Mouse (Mus musculus) neural tube, embryonic 11.5 days (tissue): ENCODE measurements around the gene Col6a3. TPM values are rescaled to one million over a fixed set of nuclear protein-coding genes. Genes with fewer than 3 reads are reported as not detected.

Source experiments
- ATAC-seq: fragments of 200-750 bp; cut with Nextera tagmentation; 2 replicates; pipeline ENCODE4 v1.8.0; 2017; ENCODE audit warnings: moderate number of reproducible peaks, mild to moderate bottlenecking, moderate TSS enrichment, moderate library complexity; ENCODE audit not compliant: insufficient read depth, low FRiP score, low TSS enrichment
- DNase-seq: peaks from one replicate; pipeline ENCODE4 v3.0.0-alpha.2; 2015; ENCODE audit warnings: low spot score
- H3K27ac ChIP-seq: fragments of 300-500 bp; sonication (generic); 2 replicates; pipeline ENCODE4 v1.5.1; 2014; ENCODE audit warnings: low read depth, mild to moderate bottlenecking, low read length
- H3K27me3 ChIP-seq: fragments of 300-500 bp; sonication (generic); 2 replicates; pipeline ENCODE4 v1.6.1; 2014; ENCODE audit warnings: mild to moderate bottlenecking, low read length, mixed read lengths; ENCODE audit not compliant: control insufficient read depth, insufficient read depth
- H3K36me3 ChIP-seq: fragments of 300-500 bp; sonication (generic); 2 replicates; pipeline ENCODE4 v1.6.1; 2014; ENCODE audit warnings: mild to moderate bottlenecking, low read length, moderate library complexity, mixed read lengths; ENCODE audit not compliant: control insufficient read depth, insufficient read depth
- H3K4me1 ChIP-seq: fragments of 300-500 bp; sonication (generic); 2 replicates; pipeline ENCODE4 v1.6.1; 2014; ENCODE audit warnings: low read length, mixed read lengths; ENCODE audit not compliant: control insufficient read depth, insufficient read depth
- H3K4me2 ChIP-seq: fragments of 300-500 bp; sonication (generic); 2 replicates; pipeline ENCODE4 v1.6.1; 2014; ENCODE audit warnings: low read depth, mild to moderate bottlenecking, moderate library complexity
- H3K4me3 ChIP-seq: fragments of 300-500 bp; sonication (generic); 2 replicates; pipeline ENCODE4 v1.5.1; 2014; ENCODE audit warnings: low read depth, low read length
- H3K9ac ChIP-seq: fragments of 300-500 bp; sonication (generic); 2 replicates; pipeline ENCODE4 v1.6.1; 2014; ENCODE audit warnings: mild to moderate bottlenecking, low read length
- H3K9me3 ChIP-seq: fragments of 300-500 bp; sonication (generic); 2 replicates; pipeline ENCODE4 v1.6.1; 2016; ENCODE audit warnings: low read length; ENCODE audit not compliant: control insufficient read depth
- WGBS: fragments of 180-500 bp; shearing (Covaris S2); extraction: QIAGEN DNeasy Blood & Tissue Kit; methylation state at CpG from one replicate; pipeline ENCODE4 v1.1.7; 2014; 5-methylcytosine and 5-hydroxymethylcytosine counted together
- polyA plus RNA-seq: library from polyadenylated mRNA; unstranded; fragments of >200 nt; fragmentation: Nextera tagmentation; extraction: Ambion mirVana; gene quantifications from 2 replicates; pipeline ENCODE4 v1.2.1, GENCODE M21; 2014

Gene Col6a3
- polyA plus RNA-seq, 1 experiment from 2014 or later: 10.1 TPM

- ATAC-seq: no peak
- H3K9ac ChIP-seq: no peak overlapping the region
Measured at GRCm38 (mm10) chr1:90723754-90724153, 120.0 kb downstream of the Col6a3 start.

GRCm38 (mm10) chr1:90723325-90723724 lies 120.4 kb downstream of the Col6a3 start:
- Histone ChIP-seq H3K4me3 (no peak overlapping the region), H3K9ac (no peak overlapping the region), H3K4me1 (no peaks in the 10 kb centered on the region), H3K27ac (no peak overlapping the region), H3K9me3 (no peaks in the 10 kb centered on the region), H3K4me2 (no peak overlapping the region), H3K27me3 (no peaks in the 10 kb centered on the region), H3K36me3 (no peaks in the 10 kb centered on the region)
- DNase-seq: no peak
- no peak for ATAC-seq

More at GRCm38 (mm10) chr1:90723754-90724153, 120.0 kb downstream of the Col6a3 start:
- no peak overlapping the region for H3K27ac ChIP-seq
- no peaks in the 10 kb centered on the region for H3K4me1 ChIP-seq
- no peak for DNase-seq
- no peak overlapping the region for H3K4me2 ChIP-seq
- H3K27me3 ChIP-seq: no peaks in the 10 kb centered on the region
- no peaks in the 10 kb centered on the region for H3K9me3 ChIP-seq
- no peaks in the 10 kb centered on the region for H3K36me3 ChIP-seq
- no peak overlapping the region for H3K4me3 ChIP-seq

- Histone ChIP-seq H3K4me2 (no peak overlapping the region), H3K9ac (no peak overlapping the region), H3K27me3 (no peaks in the 10 kb centered on the region), H3K27ac (no peak overlapping the region), H3K9me3 (no peaks in the 10 kb centered on the region), H3K4me3 (no peak overlapping the region), H3K4me1 (no peaks in the 10 kb centered on the region), H3K36me3 (no peaks in the 10 kb centered on the region)
- ATAC-seq: no peak
- DNase-seq: no peak
Measured at GRCm38 (mm10) chr1:90722021-90722420, 121.8 kb downstream of the Col6a3 start.

DNA sequence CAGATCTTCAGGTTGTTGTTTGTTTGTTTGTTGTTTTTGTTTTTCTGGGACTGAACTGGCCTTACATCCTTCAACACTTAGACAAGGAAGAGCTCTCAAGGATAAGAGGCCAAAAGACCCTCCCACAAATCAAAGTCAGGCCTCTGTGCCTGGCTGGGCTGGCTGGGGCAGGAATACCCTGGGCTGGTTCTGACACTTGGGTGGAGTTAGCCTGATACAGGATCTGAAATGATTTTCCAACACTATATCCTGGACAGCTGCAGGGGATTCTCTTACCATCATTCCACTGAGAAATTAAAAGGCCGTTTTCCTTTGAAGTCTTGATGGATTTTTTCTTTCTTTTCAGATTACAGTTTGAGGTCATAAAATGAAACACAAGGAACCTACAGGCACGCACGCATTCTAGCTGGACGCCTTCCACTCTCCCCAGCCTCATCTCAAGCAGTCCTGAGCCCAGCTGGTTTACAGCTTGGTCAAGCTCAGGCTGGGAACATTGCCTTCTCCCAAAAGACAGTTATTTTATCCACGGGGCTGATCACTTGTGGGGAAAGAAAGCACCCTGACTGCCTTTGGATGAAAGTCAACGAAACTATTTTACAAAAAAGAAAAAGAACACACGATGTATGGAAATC lies 123.0 kb downstream of the Col6a3 start:
- H3K27ac ChIP-seq: no peak overlapping the region
- no peak overlapping the region for H3K4me2 ChIP-seq
- DNase-seq (no peak), ATAC-seq (no peak)
- H3K9ac ChIP-seq: no peak overlapping the region
- no peaks in the 10 kb centered on the region for H3K27me3 ChIP-seq
- no peaks in the 10 kb centered on the region for H3K4me1 ChIP-seq
- H3K9me3 ChIP-seq: no peaks in the 10 kb centered on the region
- no peaks in the 10 kb centered on the region for H3K36me3 ChIP-seq
- H3K4me3 ChIP-seq: no peak overlapping the region
- WGBS: 64% methylated on average over 7 of the region's 7 CpGs

DNA sequence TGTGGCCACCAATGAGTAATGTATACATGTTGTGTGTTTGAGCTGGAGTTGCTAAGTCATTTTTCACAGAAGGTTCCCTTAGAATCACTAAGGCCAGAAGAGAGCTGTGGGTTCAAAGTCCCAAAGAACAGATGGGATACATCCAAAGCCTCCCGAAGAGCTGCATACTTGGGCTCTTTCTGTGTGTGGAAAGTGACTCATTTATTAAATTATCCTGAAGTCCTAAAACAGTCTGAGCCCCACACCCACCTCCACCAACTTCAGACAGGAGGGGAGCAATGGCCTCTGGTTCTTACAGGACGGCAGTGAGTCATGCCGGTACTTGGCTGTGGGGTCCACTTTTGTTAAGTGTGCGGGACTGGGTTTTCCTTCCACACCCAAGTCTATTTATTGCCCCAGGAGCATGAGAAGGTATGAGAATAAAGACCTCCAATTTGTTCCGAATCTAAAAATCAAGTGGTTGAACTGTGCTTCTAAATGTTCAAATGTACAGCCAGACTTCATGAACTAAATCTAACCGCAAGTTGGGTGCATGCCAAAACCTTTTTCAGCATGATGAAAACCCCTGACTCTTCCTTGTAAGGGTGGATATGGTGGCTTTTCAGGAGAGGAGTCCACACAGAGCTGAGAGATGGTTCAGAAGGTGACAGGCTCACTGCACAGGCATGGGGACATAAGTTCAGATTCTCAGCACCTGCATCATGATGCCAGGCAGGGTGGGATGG lies 124.8 kb downstream of the Col6a3 start:
- ATAC-seq: no peak
- Histone ChIP-seq H3K4me3 (no peak overlapping the region), H3K36me3 (no peaks in the 10 kb centered on the region), H3K9ac (no peak overlapping the region), H3K4me2 (no peak overlapping the region), H3K27ac (no peak overlapping the region), H3K9me3 (no peaks in the 10 kb centered on the region), H3K27me3 (no peaks in the 10 kb centered on the region), H3K4me1 (no peaks in the 10 kb centered on the region)
- WGBS: 91% methylated on average over 6 of the region's 6 CpGs
- no peak for DNase-seq

DNA sequence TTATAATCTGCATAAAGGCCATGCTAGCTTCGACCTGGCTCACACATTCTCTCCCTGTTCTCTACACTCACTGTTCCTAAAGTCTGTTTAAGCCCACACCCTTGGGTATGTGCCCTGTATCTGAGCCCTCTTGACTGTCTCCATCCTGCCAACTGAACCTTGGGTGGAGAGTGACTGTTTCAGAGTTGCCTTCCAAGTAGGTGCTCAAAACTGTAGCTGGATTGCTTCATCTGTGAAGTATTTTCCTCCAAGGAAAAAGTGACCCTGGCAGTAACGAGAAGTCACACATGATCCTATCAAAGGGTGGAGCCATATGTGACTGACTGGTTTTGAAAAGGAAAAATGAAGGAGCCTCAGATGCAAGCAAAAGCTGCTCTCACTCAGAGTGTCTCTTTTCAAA lies 127.5 kb downstream of the Col6a3 start:
- 78% methylated on average over 2 of the region's 2 CpGs for WGBS
- DNase-seq: no peak
- Histone ChIP-seq H3K4me2 (no peak overlapping the region), H3K27me3 (no peaks in the 10 kb centered on the region), H3K9me3 (no peaks in the 10 kb centered on the region), H3K4me3 (no peak overlapping the region), H3K36me3 (no peaks in the 10 kb centered on the region), H3K4me1 (no peaks in the 10 kb centered on the region), H3K9ac (no peak overlapping the region), H3K27ac (no peak overlapping the region)
- no peak for ATAC-seq

Other genes starting within 250 kb of the Col6a3 start
- 192 and 200 TPM in 2 replicates for gene Cops8, start 241.0 kb downstream of the Col6a3 start, polyA plus RNA-seq
- 0.19 and 0.24 TPM in 2 replicates for gene Mlph, start 71.1 kb upstream of the Col6a3 start, polyA plus RNA-seq
- gene Prlh, start 109.1 kb upstream of the Col6a3 start, polyA plus RNA-seq: not detected in 2 replicates
- 0.15 and 0.38 TPM in 2 replicates for gene Rab17, start 125.7 kb upstream of the Col6a3 start, polyA plus RNA-seq
- gene Lrrfip1, start 154.8 kb upstream of the Col6a3 start, polyA plus RNA-seq: 26.9 and 29.9 TPM in 2 replicates